Mouse (Mus musculus) macrophage (primary cell): ENCODE data around the gene Pcbp3. TPM values are rescaled to one million over a fixed set of nuclear protein-coding genes. Genes with fewer than 3 reads are reported as not detected.

Source experiments
- H3K27ac ChIP-seq: fragments of 350-480 bp; formaldehyde crosslinking; 2 replicates; pipeline ENCODE4 v1.9.0; 2021
- H3K36me3 ChIP-seq: fragments of 350-480 bp; formaldehyde crosslinking; 2 replicates; pipeline ENCODE4 v1.9.0; 2021; ENCODE audit errors: inconsistent target
- H3K4me3 ChIP-seq: fragments of 350-480 bp; formaldehyde crosslinking; 2 replicates; pipeline ENCODE4 v1.9.0; 2021; ENCODE audit errors: inconsistent target
- H3K79me2 ChIP-seq: fragments of 350-480 bp; formaldehyde crosslinking; 2 replicates; pipeline ENCODE4 v1.9.0; 2021; ENCODE audit errors: inconsistent target
- WGBS: methylation state at CpG from one replicate; pipeline ENCODE4 v1.1.7; 2026; ENCODE audit warnings: inconsistent platforms; ENCODE audit not compliant: missing documents; 5-methylcytosine and 5-hydroxymethylcytosine counted together
- polyA plus RNA-seq: library from polyadenylated mRNA; stranded (reverse); fragments of 250-400 nt; gene quantifications from 3 replicates; pipeline ENCODE4 v1.2.4, GENCODE M21; 2018; ENCODE audit warnings: inconsistent platforms

Pcbp3 gene
- polyA plus RNA-seq, 1 experiment from 2014 or later = 1.6 TPM

DNA sequence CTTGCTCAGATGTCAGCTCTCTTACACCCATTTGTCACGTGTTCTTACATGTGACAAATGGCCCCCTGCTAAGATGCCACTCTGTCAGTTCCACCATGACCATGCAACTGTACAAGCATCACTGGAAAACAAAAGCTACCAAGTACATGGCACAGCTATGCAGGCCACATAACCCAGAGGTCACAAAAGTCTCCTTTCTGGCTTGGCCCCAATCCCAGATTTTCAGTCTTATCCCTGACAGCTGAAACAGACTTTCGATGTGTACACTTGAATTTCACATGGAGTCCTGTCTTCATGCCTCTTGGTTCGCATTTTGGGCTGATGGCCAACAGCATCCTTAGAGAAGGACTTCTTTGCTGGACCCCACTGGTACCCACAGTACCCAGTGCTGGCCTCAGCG lies 116.8 kb downstream of the Pcbp3 start:
- no peak overlapping the region for H3K27ac ChIP-seq
- H3K36me3 ChIP-seq = no peaks in the 10 kb centered on the region
- H3K4me3 ChIP-seq = no peak overlapping the region
- no peaks in the 10 kb centered on the region for H3K79me2 ChIP-seq
- 88% methylated on average over 4 of the region's 4 CpGs for WGBS

DNA sequence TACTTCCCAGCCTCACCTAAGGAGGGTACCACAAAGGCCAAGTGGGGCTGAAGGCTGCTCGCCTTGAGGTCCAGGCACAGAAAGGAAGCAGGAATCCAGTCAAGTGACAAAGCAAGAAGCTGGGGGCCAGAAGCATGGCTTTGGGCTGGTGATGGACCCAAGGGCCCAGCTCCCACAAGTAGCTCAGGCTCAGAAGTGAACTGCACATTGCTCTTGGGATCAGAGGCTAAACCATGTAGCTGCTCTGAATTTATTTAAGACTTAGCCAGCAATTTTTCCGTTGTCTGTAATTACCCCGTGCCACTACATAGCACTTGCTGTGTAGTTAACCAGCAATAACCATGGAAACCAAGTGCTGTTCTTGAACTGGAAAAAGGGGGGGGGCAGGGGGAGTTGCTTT lies 117.3 kb downstream of the Pcbp3 start:
- Histone ChIP-seq H3K79me2 (no peaks in the 10 kb centered on the region), H3K27ac (no peak overlapping the region), H3K36me3 (no peaks in the 10 kb centered on the region), H3K4me3 (no peak overlapping the region)
- WGBS = 93% methylated on average over 3 of the region's 3 CpGs

DNA sequence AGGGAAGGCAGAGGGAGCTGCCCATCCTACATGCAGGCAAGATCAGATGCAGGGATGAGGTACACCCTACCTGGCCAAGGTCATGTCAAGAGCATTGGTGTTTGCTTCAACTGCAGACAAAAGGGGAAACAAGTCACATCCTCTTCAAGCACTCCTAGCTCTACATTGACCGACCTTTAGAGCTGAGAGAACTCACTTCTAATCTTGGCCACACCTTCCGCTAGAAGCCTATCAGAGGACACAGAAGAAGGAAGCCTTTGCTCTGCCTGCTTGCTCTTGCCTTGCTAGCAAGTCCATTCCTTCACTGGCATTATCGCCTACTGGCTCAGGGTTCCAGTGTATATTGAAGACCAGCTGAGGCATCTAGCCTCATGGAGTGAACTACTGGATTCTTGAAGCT lies 119.6 kb downstream of the Pcbp3 start:
- Histone ChIP-seq H3K27ac (no peak overlapping the region), H3K36me3 (no peaks in the 10 kb centered on the region), H3K4me3 (no peak overlapping the region), H3K79me2 (no peaks in the 10 kb centered on the region)
- 91% methylated on average over 3 of the region's 3 CpGs for whole genome bisulfite sequencing

DNA sequence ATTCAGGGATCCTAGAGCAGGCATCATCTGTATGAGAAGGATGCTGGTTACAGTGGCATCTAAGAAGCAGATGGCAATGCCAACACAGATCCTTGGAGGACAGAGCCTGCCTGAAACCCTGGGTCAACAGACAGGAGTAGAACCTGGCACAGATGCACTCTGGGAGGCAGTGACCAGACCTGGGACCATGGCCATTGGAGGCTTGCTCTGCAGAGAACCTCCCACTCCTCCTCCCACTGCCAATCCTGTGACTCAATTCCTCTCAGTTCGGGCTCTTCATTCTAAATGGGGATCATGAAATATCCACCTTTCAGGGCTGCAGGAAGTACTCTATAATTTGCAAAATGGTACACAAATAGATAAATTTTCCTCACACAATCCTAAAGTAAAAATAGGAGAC lies 120.5 kb downstream of the Pcbp3 start:
- H3K27ac ChIP-seq = no peak overlapping the region
- no peaks in the 10 kb centered on the region for H3K36me3 ChIP-seq
- H3K79me2 ChIP-seq = no peaks in the 10 kb centered on the region
- WGBS = 88% methylated on average over 1 of the region's 1 CpGs
- H3K4me3 ChIP-seq = no peak overlapping the region

DNA sequence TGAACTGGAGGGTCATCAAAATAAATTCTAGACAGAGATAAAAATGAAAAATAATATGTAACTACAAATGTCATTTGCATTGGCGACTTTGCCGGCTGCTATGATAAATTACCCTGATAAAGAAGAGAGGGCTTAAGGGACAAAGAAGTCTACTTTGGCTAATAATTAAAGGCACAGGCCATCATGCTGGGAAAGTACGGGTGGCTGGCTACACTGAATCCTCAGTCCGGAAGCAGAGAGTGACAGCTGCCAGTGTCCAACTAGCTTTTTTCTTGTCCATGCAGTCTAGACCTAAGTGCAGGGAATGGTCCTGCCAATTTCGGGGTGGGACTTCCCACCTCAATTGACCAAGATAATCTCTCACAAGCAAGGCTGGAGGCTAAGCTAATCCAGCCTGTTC lies 121.1 kb downstream of the Pcbp3 start:
- 93% methylated on average over 5 of the region's 5 CpGs for WGBS
- H3K4me3 ChIP-seq = no peak overlapping the region
- H3K27ac ChIP-seq = no peak overlapping the region
- H3K36me3 ChIP-seq = no peaks in the 10 kb centered on the region
- H3K79me2 ChIP-seq = no peaks in the 10 kb centered on the region

DNA sequence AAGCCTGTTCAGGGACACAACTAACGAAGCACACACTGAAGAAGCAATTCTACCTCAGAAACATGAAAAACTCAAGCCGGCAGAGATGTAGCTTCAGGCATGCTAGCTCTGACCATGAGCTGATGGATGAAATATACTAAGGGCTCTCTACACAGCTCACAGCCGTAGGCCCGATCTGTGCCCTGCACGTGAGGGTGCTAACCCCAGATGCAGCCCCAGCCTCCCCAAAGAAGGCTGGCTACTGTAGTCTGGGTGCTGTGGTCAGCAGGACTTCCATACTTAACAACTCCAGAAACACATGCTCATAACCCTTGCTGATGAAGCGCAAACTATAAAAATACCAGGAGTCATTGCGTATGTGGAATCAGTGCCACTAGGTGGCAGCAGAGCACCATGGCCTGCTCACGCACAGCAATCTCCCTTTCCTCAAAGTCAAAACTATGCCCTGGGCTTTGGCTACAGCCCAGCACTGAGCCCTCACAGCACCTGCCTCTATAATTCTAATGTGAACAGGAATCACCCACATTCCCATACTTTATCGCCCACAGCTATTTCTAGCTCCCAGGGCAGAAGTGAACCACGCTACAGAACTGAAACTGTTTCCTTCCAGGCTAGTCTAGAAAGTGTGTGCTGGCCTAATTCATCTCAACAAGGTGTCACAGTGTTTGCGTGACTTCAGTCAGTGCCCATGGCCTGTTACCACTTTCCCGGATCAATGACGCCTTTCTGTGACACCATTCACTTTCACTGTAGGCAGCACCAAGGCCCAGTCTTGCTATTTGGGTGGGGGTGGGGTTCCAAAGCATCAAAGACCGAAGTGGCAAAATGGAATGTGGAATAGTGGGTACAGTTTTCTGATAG lies 126.0 kb downstream of the Pcbp3 start:
- Histone ChIP-seq H3K36me3 (no peaks in the 10 kb centered on the region), H3K79me2 (no peaks in the 10 kb centered on the region), H3K4me3 (no peak overlapping the region), H3K27ac (no peak overlapping the region)
- WGBS = 59% methylated on average over 14 of the region's 14 CpGs

DNA sequence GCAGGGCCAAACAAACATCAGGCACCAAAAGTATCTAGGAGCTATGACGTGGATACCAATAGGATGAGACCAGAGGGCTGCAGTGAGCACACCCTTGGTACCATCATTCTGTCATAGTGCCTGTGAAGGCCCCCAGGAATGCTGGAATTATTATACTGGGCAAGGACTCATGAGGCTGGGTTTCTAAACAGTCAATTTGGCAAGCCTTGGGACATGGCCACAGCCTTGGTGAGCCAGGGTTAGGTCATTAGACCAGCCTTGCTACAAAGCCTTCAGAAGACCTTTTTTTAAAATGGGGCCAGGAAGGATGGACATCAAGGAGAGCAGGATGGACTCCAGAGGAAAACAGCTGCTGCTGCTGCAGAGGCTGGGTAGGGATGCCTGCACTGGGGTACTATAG lies 128.8 kb downstream of the Pcbp3 start:
- Histone ChIP-seq H3K79me2 (no peaks in the 10 kb centered on the region), H3K4me3 (no peak overlapping the region), H3K27ac (no peak overlapping the region), H3K36me3 (no peaks in the 10 kb centered on the region)
- 67% methylated on average over 1 of the region's 1 CpGs for WGBS

DNA sequence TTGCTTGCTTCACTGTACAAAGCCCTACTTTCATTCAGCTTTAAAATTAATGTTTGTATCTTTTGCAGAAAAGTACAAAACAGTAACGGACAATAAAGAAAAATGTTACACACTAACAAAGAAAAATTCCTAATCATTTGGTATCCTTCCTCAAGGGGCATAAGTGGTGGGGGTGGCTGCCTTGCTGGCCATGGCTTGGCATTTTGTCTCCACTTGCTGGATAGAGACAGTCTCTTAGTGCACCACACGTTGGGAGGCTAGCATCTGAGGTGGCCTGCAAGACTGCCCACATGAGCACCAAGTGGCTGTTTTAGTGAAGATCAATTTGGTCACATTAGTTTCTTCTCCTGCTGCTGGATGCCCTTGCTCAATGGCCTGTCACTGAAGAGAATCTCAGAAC lies 129.8 kb downstream of the Pcbp3 start:
- Histone ChIP-seq H3K79me2 (no peaks in the 10 kb centered on the region), H3K27ac (no peak overlapping the region), H3K4me3 (no peak overlapping the region), H3K36me3 (no peaks in the 10 kb centered on the region)
- WGBS = 91% methylated on average over 2 of the region's 2 CpGs

DNA sequence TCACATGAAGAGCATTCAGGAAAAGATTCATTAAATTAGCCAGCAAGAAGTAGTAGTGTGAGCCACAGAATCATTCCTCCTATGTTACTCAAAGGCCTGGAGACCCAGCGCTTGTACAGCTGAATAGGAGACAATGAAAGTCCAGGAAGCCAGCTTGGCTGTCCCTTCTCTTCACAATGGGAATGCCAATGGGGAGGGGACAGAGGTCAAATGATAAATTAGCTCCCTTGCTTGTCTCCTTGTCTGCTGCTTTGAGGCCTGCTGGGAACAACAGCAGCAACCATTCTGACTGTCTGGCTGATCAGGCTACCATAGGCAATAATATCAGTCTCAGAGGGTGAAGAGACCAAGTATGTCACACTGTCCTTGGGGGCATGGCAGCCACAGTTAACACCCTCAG lies 130.5 kb downstream of the Pcbp3 start:
- Histone ChIP-seq H3K27ac (no peak overlapping the region), H3K4me3 (no peak overlapping the region), H3K79me2 (no peaks in the 10 kb centered on the region), H3K36me3 (no peaks in the 10 kb centered on the region)
- WGBS = 93% methylated on average over 1 of the region's 1 CpGs

DNA sequence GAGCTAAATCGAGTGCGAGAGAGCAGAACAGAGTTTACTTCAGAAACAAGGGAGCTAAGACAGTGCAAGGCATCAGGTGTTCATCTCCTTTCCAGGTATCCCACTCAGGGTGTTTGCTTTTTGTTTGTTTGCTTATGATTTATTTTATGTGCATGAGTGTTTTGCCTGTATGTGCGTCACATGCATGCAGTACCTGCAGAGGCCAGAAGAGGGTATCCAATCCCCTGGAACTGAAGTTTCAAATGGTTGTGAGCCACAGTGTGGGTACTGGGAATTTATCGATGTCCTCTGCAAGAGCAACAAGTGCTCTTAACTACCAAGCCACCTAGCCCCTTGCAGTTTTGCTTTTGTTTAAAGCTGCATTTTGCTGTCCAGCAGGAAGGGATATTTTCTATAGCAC lies 132.8 kb downstream of the Pcbp3 start:
- 100% methylated on average over 4 of the region's 4 CpGs for WGBS
- Histone ChIP-seq H3K79me2 (no peaks in the 10 kb centered on the region), H3K27ac (no peak overlapping the region), H3K4me3 (no peak overlapping the region), H3K36me3 (no peaks in the 10 kb centered on the region)

DNA sequence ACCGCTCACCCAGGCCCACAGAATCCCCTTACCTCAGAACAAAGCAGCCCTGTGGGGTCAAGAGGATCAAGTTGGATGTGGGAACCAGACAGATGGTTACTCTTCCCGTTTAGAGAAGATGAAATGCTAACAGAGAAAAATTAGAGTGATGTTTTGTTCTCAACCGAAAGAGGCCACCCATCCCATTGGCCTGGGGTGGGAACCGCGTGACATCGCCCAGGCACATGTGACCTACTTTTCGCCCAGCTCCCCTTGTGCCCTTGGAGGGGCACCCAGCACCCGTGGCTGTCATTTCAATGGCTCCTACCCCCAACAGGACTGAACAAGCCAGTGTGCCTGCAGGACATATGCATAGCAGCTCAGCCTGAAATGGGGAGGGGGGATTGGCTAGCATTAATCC lies 139.0 kb downstream of the Pcbp3 start:
- no peak overlapping the region for H3K27ac ChIP-seq
- no peak overlapping the region for H3K4me3 ChIP-seq
- H3K79me2 ChIP-seq = no peaks in the 10 kb centered on the region
- WGBS = 95% methylated on average over 8 of the region's 8 CpGs
- no peaks in the 10 kb centered on the region for H3K36me3 ChIP-seq

DNA sequence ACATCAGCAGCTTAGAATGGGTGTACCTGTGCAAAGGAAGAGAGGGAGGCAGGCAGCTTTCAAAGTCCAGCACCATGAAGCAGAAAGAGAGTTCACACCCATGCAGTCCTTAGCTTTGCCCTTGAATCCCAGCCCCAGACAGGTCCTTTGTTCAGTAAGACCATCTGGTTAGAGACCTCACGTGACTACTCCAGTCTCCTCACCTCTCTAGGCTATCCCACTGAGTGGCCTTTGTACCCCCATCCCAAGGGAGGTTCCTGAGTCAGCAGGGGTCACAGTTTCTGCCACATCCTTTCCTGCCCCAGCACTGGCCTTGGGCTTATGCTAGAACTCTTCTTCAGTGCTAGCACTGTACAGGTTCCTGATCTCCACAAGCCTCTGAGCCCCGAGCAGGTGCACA lies 142.4 kb downstream of the Pcbp3 start:
- 93% methylated on average over 2 of the region's 2 CpGs for WGBS
- Histone ChIP-seq H3K27ac (no peak overlapping the region), H3K4me3 (no peak overlapping the region), H3K36me3 (no peaks in the 10 kb centered on the region), H3K79me2 (no peaks in the 10 kb centered on the region)

DNA sequence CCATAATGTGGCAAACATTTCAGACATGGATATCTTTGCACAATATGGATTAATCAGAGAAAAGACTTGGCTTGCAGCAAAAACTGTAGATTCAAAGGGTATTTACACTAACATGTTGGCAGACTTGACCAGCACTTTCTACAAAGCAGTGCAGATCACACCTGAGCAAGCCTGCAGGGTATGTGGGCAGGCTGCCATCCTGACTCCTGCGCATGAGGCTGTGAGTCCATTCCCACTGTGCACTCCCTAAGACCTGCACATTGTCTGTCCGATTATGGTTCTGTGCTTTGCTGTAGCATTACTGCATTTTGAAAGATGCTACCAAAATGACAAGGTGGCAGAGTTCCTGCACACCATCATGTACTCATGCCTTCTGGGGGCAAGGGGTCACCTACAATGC lies 143.3 kb downstream of the Pcbp3 start:
- no peak overlapping the region for H3K27ac ChIP-seq
- H3K79me2 ChIP-seq = no peaks in the 10 kb centered on the region
- H3K4me3 ChIP-seq = no peak overlapping the region
- 97% methylated on average over 2 of the region's 2 CpGs for WGBS
- no peaks in the 10 kb centered on the region for H3K36me3 ChIP-seq

DNA sequence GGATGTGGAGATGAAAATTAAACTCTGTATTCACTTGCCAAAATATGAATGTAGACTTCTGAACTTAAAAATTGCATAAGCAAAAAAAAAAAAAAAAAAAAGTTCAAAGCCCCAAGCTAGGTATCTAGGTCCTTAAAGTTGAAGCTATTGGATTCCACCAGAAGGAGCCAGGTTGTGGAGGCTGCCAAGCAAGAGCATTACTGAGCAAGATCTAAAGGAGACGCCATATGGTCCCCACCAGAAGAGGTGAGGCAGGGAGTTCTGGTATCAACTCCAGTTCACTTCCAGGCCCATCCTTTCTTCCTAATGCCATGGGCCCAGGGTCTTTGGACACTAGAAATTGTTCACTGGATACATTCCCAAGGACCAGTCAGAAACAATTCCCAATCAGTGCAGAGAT lies 144.8 kb downstream of the Pcbp3 start:
- Histone ChIP-seq H3K79me2 (no peaks in the 10 kb centered on the region), H3K36me3 (no peaks in the 10 kb centered on the region), H3K27ac (no peak overlapping the region), H3K4me3 (no peak overlapping the region)
- WGBS = 100% methylated on average over 1 of the region's 1 CpGs

DNA sequence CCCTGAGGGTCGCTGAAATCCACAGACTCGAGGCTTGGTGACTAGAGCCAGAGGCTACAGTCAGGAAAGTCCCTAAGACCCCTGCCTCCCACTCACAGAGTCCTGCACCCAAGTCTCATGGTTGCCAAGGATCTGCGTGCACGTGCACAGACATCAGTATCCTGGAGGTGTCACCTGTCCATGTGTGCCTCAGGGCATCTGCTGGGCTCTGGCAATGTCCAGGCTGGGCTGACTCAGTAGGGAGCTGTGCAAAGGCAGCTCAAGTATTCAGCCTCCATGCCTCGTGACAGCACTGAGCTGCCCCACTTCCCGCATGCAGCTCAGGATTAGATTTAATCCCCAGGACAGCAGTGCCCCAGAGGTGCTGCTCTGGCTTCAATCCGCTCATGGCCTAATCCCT lies 145.3 kb downstream of the Pcbp3 start:
- Histone ChIP-seq H3K4me3 (no peak overlapping the region), H3K27ac (no peak overlapping the region), H3K36me3 (no peaks in the 10 kb centered on the region), H3K79me2 (no peaks in the 10 kb centered on the region)
- 93% methylated on average over 7 of the region's 7 CpGs for WGBS

DNA sequence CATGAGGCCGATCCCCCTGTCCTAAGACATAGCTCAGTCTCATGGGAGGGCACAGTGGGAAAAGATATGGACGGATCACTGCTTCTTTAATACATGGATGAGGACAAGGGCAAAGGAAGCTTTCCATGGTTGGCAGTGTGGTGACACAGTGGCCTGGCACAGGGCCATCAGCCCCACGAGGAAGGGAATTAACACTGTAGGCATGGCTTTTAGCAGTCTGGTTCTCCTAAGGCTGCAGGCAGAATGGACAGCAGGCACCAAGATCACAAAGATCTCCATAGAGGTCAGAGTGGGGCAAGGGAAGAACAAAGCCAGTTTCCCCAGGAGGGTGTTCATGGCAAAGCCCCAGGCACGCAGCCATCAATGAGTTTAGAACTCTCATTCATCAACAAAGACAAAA lies 146.2 kb downstream of the Pcbp3 start:
- no peak overlapping the region for H3K27ac ChIP-seq
- no peaks in the 10 kb centered on the region for H3K79me2 ChIP-seq
- H3K4me3 ChIP-seq = no peak overlapping the region
- WGBS = 73% methylated on average over 4 of the region's 4 CpGs
- no peaks in the 10 kb centered on the region for H3K36me3 ChIP-seq
